Mouse (Mus musculus): ENCODE results near the gene Ubap1.

- TF ChIP-seq CTCF (IDR thresholded peaks at IDR 0.05; ENCODE audit: low read depth) (no peak), EP300 (IDR thresholded peaks at IDR 0.05; ENCODE audit: low read depth) (no peak)
Observed at GRCm38 (mm10) chr4:41349199-41349591, 399 bp downstream of the Ubap1 start.

Data from liver, embryonic 14.5 days (tissue).